Mouse (Mus musculus): ENCODE data around the gene Kif22. TPM values are rescaled to one million over a fixed set of nuclear protein-coding genes. Genes with fewer than 3 reads are reported as not detected.

Kif22 gene
- polyA plus RNA-seq, 1 experiment: 0.67 TPM

DNA sequence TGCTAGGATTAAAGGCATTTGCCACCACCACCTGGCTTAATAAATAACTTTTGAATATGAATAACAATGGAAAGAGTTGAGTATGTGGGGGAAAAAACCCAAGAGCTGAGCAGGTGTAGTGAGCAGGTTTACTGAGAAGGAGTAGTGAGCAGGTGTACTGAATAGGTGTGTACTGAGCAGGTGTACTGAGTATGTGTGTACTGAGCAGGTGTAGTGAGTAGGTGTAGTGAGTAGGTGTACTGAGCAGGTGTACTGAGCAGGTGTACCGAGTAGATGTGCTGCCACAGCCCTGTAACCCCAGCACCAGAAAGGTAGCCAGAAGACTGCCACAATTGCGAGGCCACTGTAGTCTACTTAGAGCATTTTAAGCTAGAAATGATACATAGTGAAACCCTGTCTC is 42.5 kb upstream of the Kif22 start:
- Histone ChIP-seq H3K36me3 (ENCODE audit: control insufficient read depth, insufficient read depth, low read length) (no peaks in the 10 kb centered on the region), H3K27me3 (replicated peaks; ENCODE audit: control insufficient read depth, insufficient read depth, low read length) (no peaks in the 10 kb centered on the region), H3K4me1 (ENCODE audit: control insufficient read depth, insufficient read depth, low read length) (peaks cover 4% of the 10 kb centered on the region; the same call in 1 of the 2 replicates), H3K27ac (ENCODE audit: insufficient read depth, low read depth, low read length) (no peak overlapping the region), H3K4me3 (ENCODE audit: insufficient read depth, low read depth, low read length) (no peak overlapping the region)
- WGBS: 89% methylated on average over 2 of the region's 2 CpGs
- no peak for DNase-seq
- TF ChIP-seq CTCF (conservative IDR thresholded peaks at IDR 0.05; ENCODE audit: insufficient read depth, insufficient read length, low read depth, low read length) (no peak), POLR2A (IDR thresholded peaks at IDR 0.05; ENCODE audit: low read depth, low read length) (no peak)

DNA sequence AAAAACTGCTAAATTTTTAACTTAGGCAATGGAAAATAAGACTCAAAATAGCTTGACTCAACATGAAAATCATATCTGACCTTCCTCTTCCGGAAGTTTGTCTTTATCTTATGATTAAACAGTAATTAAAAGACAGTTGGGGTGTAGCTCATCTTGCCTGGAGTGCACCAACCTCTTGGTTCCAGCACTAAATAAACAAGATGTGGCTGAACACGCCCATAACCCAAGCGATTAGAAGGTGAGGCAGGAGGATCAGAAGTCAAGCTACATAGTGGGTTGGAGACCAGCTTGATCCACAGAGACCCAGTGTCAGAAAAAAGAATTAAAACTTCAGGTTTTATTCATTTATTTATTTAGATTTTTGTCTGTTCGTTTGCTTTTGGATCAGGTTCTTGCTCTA is 41.4 kb upstream of the Kif22 start:
- no peak for DNase-seq
- no peaks in the 10 kb centered on the region for H3K27me3 ChIP-seq (replicated peaks; ENCODE audit: control insufficient read depth, insufficient read depth, low read length)
- no peak overlapping the region for H3K27ac ChIP-seq (ENCODE audit: insufficient read depth, low read depth, low read length)
- no peak for TF ChIP-seq POLR2A (IDR thresholded peaks at IDR 0.05; ENCODE audit: low read depth, low read length)
- TF ChIP-seq CTCF (conservative IDR thresholded peaks at IDR 0.05; ENCODE audit: insufficient read depth, insufficient read length, low read depth, low read length): no peak
- H3K36me3 ChIP-seq (ENCODE audit: control insufficient read depth, insufficient read depth, low read length): no peaks in the 10 kb centered on the region
- 72% methylated on average over 4 of the region's 4 CpGs for WGBS
- H3K4me1 ChIP-seq (ENCODE audit: control insufficient read depth, insufficient read depth, low read length): peaks cover 4% of the 10 kb centered on the region; the same call in 1 of the 2 replicates
- H3K4me3 ChIP-seq (ENCODE audit: insufficient read depth, low read depth, low read length): no peak overlapping the region

DNA sequence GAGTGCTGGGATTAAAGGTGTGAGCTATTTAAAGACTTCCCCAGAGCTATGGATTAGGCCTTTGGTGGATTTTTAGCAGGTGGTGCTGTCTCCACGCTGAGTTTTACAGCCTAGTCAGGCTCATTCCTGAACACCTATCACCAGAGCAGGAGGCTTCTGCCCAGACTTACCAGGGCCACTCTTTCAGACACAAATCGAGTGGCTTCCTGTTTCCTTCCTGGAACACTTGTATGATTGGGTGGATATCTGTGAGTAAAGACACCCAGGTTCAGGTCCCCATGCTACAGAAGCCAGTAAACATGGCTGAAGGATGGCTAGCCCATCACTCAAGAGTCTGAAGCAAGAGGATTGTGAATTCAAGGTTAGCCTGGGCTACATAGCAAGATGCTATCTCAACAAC is 40.7 kb upstream of the Kif22 start:
- DNase-seq: no peak
- Histone ChIP-seq H3K27me3 (replicated peaks; ENCODE audit: control insufficient read depth, insufficient read depth, low read length) (no peaks in the 10 kb centered on the region), H3K4me3 (ENCODE audit: insufficient read depth, low read depth, low read length) (no peak overlapping the region), H3K27ac (ENCODE audit: insufficient read depth, low read depth, low read length) (no peak overlapping the region), H3K36me3 (ENCODE audit: control insufficient read depth, insufficient read depth, low read length) (no peaks in the 10 kb centered on the region), H3K4me1 (ENCODE audit: control insufficient read depth, insufficient read depth, low read length) (peaks cover 4% of the 10 kb centered on the region; the same call in 1 of the 2 replicates)
- TF ChIP-seq POLR2A (IDR thresholded peaks at IDR 0.05; ENCODE audit: low read depth, low read length) (no peak), CTCF (conservative IDR thresholded peaks at IDR 0.05; ENCODE audit: insufficient read depth, insufficient read length, low read depth, low read length) (no peak)
- WGBS: 58% methylated on average over 2 of the region's 2 CpGs

DNA sequence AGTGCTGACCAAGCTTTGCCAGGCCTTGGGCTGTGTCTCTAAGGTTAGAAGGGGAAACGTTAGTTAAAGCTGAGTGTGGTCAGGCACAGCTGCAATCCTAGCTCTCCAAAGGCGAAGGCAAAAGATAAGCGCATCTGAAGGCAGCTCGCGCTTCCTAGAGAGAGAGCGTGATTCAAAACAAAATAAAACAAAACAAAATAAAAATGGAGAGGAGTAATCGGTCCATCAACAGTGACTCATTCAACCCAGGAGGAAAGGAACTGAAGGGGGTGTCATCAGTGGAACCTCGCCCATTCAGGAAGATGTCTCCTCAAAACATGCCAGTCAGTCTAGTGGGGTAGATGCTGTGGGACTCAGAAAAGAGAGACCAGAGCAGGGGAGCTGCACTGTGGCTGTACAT is 40.0 kb upstream of the Kif22 start:
- H3K36me3 ChIP-seq (ENCODE audit: control insufficient read depth, insufficient read depth, low read length): no peaks in the 10 kb centered on the region
- H3K4me1 ChIP-seq (ENCODE audit: control insufficient read depth, insufficient read depth, low read length): peaks cover 4% of the 10 kb centered on the region; the same call in 1 of the 2 replicates
- no peak overlapping the region for H3K27ac ChIP-seq (ENCODE audit: insufficient read depth, low read depth, low read length)
- 84% methylated on average over 8 of the region's 8 CpGs for WGBS
- H3K4me3 ChIP-seq (ENCODE audit: insufficient read depth, low read depth, low read length): no peak overlapping the region
- no peak for TF ChIP-seq POLR2A (IDR thresholded peaks at IDR 0.05; ENCODE audit: low read depth, low read length)
- TF ChIP-seq CTCF (conservative IDR thresholded peaks at IDR 0.05; ENCODE audit: insufficient read depth, insufficient read length, low read depth, low read length): no peak
- H3K27me3 ChIP-seq (replicated peaks; ENCODE audit: control insufficient read depth, insufficient read depth, low read length): no peaks in the 10 kb centered on the region
- no peak for DNase-seq

DNA sequence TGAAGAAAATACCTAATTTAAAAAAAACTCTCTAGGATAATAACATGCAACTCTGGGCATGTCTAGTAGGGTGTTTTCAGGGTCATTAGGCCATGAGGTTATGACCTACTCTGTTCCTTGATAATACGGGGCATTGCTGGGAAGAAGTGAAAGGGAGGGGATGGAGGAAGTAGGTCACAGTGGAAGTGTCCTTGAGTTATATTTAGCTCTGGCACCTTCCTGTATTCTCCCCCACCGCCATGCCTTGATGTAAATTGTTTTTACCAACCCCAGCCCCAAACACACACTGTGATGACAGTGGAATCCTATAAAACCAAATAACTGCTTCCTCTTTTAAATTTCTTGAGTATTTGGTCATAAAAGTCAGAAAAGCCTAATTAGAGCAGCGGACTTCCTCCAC is 37.8 kb upstream of the Kif22 start:
- 45% methylated on average over 3 of the region's 3 CpGs for WGBS
- no peak overlapping the region for H3K27ac ChIP-seq (ENCODE audit: insufficient read depth, low read depth, low read length)
- H3K36me3 ChIP-seq (ENCODE audit: control insufficient read depth, insufficient read depth, low read length): no peaks in the 10 kb centered on the region
- H3K4me3 ChIP-seq (ENCODE audit: insufficient read depth, low read depth, low read length): no peak overlapping the region
- DNase-seq: no peak
- TF ChIP-seq CTCF (conservative IDR thresholded peaks at IDR 0.05; ENCODE audit: insufficient read depth, insufficient read length, low read depth, low read length): no peak
- TF ChIP-seq POLR2A (IDR thresholded peaks at IDR 0.05; ENCODE audit: low read depth, low read length): no peak
- no peaks in the 10 kb centered on the region for H3K27me3 ChIP-seq (replicated peaks; ENCODE audit: control insufficient read depth, insufficient read depth, low read length)
- H3K4me1 ChIP-seq (ENCODE audit: control insufficient read depth, insufficient read depth, low read length): peaks cover 15% of the 10 kb centered on the region

DNA sequence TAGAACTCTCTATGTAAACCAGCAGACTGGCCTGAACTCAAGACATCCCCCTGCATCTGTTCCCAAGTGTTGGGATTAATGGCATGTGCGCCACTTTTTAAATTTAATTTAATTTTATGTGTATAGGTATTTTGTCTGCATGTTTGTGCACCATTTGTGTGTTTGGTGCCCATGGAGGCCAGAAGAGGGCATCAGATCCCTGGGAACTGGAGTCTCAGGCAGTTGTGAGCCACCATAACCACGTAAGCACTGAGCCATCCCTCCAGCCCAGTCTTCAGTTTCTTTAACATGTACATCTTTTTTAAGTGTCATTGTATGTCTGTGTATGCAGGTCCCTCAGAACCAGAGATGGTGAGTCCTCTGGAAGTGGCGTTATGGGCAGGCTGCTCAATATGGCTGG is 35.4 kb upstream of the Kif22 start:
- Histone ChIP-seq H3K4me3 (ENCODE audit: insufficient read depth, low read depth, low read length) (no peak overlapping the region), H3K27ac (ENCODE audit: insufficient read depth, low read depth, low read length) (no peak overlapping the region), H3K4me1 (ENCODE audit: control insufficient read depth, insufficient read depth, low read length) (peaks cover 15% of the 10 kb centered on the region), H3K36me3 (ENCODE audit: control insufficient read depth, insufficient read depth, low read length) (no peaks in the 10 kb centered on the region), H3K27me3 (replicated peaks; ENCODE audit: control insufficient read depth, insufficient read depth, low read length) (no peaks in the 10 kb centered on the region)
- WGBS: 97% methylated on average over 3 of the region's 3 CpGs
- no peak for DNase-seq
- TF ChIP-seq POLR2A (IDR thresholded peaks at IDR 0.05; ENCODE audit: low read depth, low read length) (no peak), CTCF (conservative IDR thresholded peaks at IDR 0.05; ENCODE audit: insufficient read depth, insufficient read length, low read depth, low read length) (peak; percentile 33)

DNA sequence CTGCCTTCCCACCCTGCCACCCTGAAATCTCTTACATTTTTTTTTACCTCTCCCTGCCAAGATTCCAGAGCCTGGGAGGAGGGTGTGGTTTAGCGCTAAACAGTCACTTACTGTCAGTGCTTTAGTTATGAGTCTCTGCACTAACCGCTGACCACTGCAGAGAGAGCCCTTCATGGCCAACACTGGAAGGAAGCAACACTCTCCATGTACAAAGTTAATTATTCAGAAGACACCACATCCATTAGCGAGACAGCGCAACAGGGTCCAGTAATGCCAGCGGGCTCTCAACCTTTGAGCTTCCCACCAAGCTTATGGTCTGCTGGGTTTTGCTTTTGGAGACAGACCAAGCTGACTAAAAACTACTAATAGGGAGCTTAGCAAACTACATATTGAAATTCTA is 33.9 kb upstream of the Kif22 start:
- TF ChIP-seq POLR2A (IDR thresholded peaks at IDR 0.05; ENCODE audit: low read depth, low read length) (no peak), CTCF (conservative IDR thresholded peaks at IDR 0.05; ENCODE audit: insufficient read depth, insufficient read length, low read depth, low read length) (no peak)
- Histone ChIP-seq H3K27ac (ENCODE audit: insufficient read depth, low read depth, low read length) (peak overlapping the region; percentile 53; the same call in 1 of the 2 replicates), H3K36me3 (ENCODE audit: control insufficient read depth, insufficient read depth, low read length) (no peaks in the 10 kb centered on the region), H3K4me3 (ENCODE audit: insufficient read depth, low read depth, low read length) (no peak overlapping the region), H3K4me1 (ENCODE audit: control insufficient read depth, insufficient read depth, low read length) (peaks cover 13% of the 10 kb centered on the region), H3K27me3 (replicated peaks; ENCODE audit: control insufficient read depth, insufficient read depth, low read length) (no peaks in the 10 kb centered on the region)
- 54% methylated on average over 5 of the region's 5 CpGs for WGBS
- peak; percentile 79 for DNase-seq
